8 mouse cellular contexts compared by ENCODE assay signal in the genomic region with DNA sequence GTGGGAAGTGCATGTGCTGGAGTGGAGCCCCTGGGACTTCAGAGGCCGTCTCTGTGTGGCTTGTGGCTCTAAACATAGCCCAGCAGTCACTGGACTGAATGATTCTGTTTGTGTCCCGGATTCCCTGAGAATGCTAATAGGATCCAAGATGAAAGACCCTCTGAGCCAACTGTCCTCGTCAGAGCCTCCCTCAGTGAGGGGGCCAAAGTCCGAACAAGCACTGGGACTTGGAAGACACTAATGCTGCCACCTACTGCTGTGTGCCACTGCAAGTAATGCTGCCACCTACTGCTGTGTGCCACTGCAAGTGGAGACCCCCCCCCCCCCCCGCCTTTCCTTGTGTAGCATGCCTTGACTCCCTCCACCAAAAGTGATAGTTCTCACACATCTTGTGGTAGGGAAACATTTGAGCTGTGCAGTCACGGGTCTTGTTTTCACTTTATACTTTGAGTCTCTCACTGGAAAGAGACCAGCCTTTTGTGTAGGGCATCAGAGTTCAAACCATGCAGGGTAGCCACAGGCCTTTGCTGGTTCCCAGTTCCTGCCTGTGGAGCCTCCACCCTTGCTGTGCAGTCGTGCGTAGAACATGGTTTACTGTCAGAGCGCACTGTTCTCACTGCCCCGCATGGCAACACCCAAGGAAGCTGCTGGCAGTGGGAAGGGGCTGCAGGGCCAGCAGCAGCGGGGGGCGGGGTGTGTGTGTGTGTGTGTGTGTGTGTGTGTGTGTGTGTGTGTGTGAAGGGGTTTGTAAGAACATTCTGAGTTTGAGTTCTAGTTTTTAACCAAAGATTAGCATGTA. TPM values are rescaled to one million over a fixed set of nuclear protein-coding genes. Genes with fewer than 3 reads are reported as not detected.
DNase-seq lines count a peak whose midpoint lies in the region; ATAC-seq and TF ChIP-seq lines count a peak whose summit lies in the region.

No protein-coding gene starts in this region.

- WGBS in kidney, adult 2 months: 43% methylated on average over 12 of the region's 12 CpGs

- intact Hi-C loops in left cerebral cortex, postnatal 4 days (cut with DNase I): no loop called here

- no peak; the same call in 1 of the 2 replicates for TF ChIP-seq CTCF in kidney, adult 2 months (conservative IDR thresholded peaks at IDR 0.05; ENCODE audit: insufficient read depth, insufficient read length, low read depth, low read length)

- H3K27ac ChIP-seq in kidney, adult 2 months (ENCODE audit: insufficient read depth, low read depth, low read length): no peak overlapping the region

- H3K4me1 ChIP-seq in kidney, adult 2 months (ENCODE audit: control insufficient read depth, insufficient read depth, low read length): peaks cover 3% of the 10 kb centered on the region; the same call in 1 of the 2 replicates

- no peak for ATAC-seq in cerebellum, adult (ENCODE audit: insufficient number of reproducible peaks, low FRiP score, low TSS enrichment)

- peaks cover 1% of the 10 kb centered on the region; the same call in 1 of the 2 replicates for H3K36me3 ChIP-seq in kidney, adult 2 months (ENCODE audit: control insufficient read depth, insufficient read depth, low read length)

- no peaks in the 10 kb centered on the region for H3K27me3 ChIP-seq in kidney, adult 2 months (replicated peaks; ENCODE audit: control insufficient read depth, insufficient read depth, low read length)

- no peak overlapping the region for H3K4me3 ChIP-seq in kidney, adult 2 months (ENCODE audit: insufficient read depth, low read depth, low read length)

- DNase-seq in kidney, adult 2 months: peak; percentile 66
- DNase-seq in kidney, adult 11 months: no peak
- DNase-seq in urinary bladder, postnatal 14 days (ENCODE audit: low spot score): peak; percentile 42
- DNase-seq in urinary bladder, postnatal 4 days (ENCODE audit: low spot score in 2 of 2): no peak
- peak; percentile 41 for DNase-seq in left cerebral cortex, postnatal 4 days
- no peak for DNase-seq in yolk sac, embryonic 10.5 days (ENCODE audit: low spot score)
- no peak for DNase-seq in spleen, adult 12 weeks (ENCODE audit: low spot score)

- no peak for TF ChIP-seq POLR2A in kidney, adult 2 months (IDR thresholded peaks at IDR 0.05; ENCODE audit: low read depth, low read length)

RNA-seq across cellular contexts. Expression of gene Rpl13, which starts 4.2 kb away (rescaled TPM):
- 960 and 1,412 TPM in 2 replicates for polyA plus RNA-seq in kidney, adult 2 months (2012; rRNA removed)
- total RNA-seq in left cerebral cortex, postnatal 4 days (2021): 100 to 1,000 TPM; 539 to 588 TPM

RNA-seq across cellular contexts. Expression of gene Cpne7, which starts 19.2 kb away (rescaled TPM):
- polyA plus RNA-seq in kidney, adult 2 months (2012; rRNA removed): 2.5 and 3.4 TPM in 2 replicates
- 10 to 100 TPM; 39.2 to 59.4 TPM for total RNA-seq in left cerebral cortex, postnatal 4 days (2021)

RNA-seq across cellular contexts. Expression of gene Spg7, which starts 35.2 kb away (rescaled TPM):
- polyA plus RNA-seq in kidney, adult 2 months (2012; rRNA removed): 137 and 150 TPM in 2 replicates
- total RNA-seq in left cerebral cortex, postnatal 4 days (2021): 10 to 100 TPM; 73.8 to 79.7 TPM

RNA-seq across cellular contexts. Expression of gene Ankrd11, which starts 55.9 kb away (rescaled TPM):
- 32.7 and 36.1 TPM in 2 replicates for polyA plus RNA-seq in kidney, adult 2 months (2012; rRNA removed)
- 100 to 1,000 TPM; 138 to 143 TPM for total RNA-seq in left cerebral cortex, postnatal 4 days (2021)

Comparison
In these comparisons a context has a peak if more than half of its experiments do, and no peak if none do; other contexts are left out.
1. DNase-seq: peak in kidney, adult 2 months (single experiment), urinary bladder, postnatal 14 days (single experiment) and left cerebral cortex, postnatal 4 days (single experiment); none in kidney, adult 11 months (single experiment), urinary bladder, postnatal 4 days (0 of 2), yolk sac, embryonic 10.5 days (single experiment) and spleen, adult 12 weeks (single experiment).